Mouse (Mus musculus) left cerebral cortex, postnatal 10 days (tissue): Measurements from ENCODE around the gene Krtdap. TPM values are rescaled to one million over a fixed set of nuclear protein-coding genes. Genes with fewer than 3 reads are reported as not detected.

Source experiments
- DNase-seq, 2 experiments: peaks; one replicate each; pipeline ENCODE4 v3.0.0; 2021 to 2022; ENCODE audit warnings: low spot score in 2 of 2, mixed read lengths in 1 of 2; ENCODE audit errors: extremely low spot score in 1 of 2
- intact Hi-C: fragments of 180-260 bp; cut with DNase I; formaldehyde crosslinking; loops from one replicate; pipeline ENCODE4 v1.15.1; 2025
- total RNA-seq, 2 experiments: library from RNA; stranded (reverse); gene quantifications; 2 replicates each; pipeline ENCODE4 v1.2.3; 2021

Gene Krtdap
- total RNA-seq, 2 experiments from 2014 or later = not detected

DNA sequence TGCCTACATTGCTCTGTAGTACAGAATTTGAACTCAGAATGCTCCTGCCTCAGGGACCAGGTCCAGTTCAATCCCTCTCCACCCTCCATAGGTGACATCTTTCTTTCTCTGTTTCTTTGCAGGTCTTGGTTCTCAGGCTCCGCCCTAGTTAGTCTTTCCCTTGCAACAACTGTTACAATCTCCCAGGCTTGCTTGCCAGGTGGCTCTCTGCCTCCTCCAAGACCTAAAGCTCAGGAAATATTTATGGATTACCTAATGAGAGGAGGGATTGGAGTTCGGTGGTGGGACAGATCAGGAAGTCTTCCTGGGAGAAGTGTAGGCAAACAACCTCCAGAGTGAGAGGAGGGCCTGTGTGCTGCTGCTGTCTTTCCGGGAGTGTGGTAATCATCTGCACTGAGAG lies 5.0 kb upstream of the Krtdap start:
- DNase-seq = no peak
- intact Hi-C loops = no loop called here

DNA sequence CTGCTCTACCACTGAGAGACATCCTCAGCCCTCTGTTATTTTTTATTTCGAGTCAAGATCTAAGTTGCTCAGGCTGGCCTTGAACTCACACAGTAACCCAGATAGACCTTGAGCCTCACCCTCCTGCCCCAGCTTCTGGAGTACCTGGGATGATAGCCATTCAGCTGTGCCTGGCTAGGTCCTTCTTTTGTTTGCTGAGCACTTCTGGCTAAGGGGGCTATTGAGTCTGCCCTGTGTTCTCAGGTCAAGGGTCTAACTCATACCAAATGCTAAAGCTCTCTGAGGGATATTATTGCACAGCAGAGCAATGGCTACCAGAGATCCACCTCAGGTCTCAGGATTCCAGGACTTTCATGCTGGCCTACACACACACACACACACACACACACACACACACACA lies 2.5 kb upstream of the Krtdap start:
- intact Hi-C loops = no loop called here
- DNase-seq = no peak

DNA sequence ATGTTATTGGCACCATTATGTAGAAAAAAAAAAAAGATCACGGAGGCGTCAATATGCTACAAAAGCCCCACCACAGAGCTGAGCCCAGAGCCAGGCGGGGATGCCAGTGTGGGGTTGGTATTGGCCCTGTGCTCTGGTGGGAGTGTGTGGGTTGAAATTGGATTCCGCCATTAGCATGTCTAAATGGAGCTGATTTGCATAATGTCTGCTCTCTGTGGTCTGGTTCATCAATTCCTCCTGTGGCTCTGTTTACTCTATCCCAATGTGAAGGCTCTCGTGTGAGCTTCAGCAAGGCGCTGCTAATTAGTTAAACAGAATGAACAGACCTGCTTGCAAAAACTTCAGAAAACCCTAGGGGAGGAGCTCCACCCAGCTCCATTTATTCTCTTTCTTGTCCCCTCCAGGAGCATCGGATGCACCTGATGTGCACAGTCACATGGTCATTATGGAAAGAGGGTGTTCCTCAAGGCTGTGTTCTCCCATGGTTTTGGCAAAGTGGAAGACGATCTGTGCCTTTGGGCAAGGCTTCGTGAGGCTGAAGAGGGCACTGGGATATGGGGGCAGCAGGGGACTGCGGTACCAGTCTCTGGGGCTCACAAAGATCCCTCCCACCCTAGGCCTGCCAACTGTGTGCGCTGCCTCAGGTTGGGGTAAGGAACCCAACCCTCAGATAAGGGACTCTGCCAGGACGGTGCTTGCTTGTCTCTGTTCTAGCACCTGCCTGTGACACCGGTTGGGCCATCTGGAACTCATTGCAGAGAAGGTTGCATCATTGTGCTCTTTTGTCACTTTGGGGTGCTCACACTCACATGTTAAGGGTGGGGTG lies 1.8 kb upstream of the Krtdap start:
- intact Hi-C loops = no loop called here
- DNase-seq = no peak

DNA sequence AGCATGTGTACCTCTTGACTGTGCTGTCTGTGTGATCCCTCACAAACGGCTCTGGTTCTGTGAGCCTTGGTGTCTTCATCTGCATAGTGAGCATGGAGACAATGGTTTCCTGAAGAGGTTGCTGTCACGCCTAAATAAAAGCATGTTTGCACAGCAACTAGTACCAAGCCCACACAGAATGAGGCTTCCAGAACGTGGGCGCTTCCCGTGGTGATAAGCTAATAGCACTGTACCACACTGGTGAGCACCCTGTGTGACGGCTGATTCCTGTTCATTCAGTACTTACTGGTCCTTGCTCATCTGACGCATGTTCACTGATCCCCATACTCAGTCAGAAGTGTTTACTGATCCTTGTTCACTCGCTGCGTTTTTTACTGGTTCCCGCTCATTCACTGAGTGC lies 2.4 kb downstream of the Krtdap start:
- intact Hi-C loops = no loop called here

DNA sequence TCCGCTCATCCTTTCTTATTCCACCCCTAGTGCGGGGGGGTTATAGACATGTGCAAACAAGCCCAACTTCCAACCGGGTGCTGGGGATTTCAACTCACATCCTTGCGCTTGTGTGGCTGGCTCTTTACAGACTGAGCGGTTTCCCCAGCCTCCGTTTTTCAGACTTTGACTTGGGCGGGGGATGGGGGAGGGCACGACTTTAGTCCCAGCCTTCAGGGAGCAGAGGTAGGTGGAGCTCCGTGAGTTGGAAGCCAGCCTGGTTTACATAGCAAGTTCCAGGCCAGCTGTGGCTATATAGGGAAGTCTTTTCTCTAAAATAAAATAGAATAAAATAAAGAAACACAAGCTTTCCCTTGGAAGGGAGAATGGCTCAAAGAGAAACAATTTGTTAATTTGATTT lies 4.2 kb downstream of the Krtdap start:
- DNase-seq = no peak
- intact Hi-C loops = no loop called here

More for the DNA sequence above, 2.4 kb downstream of the Krtdap start:
- no peak for DNase-seq

DNA sequence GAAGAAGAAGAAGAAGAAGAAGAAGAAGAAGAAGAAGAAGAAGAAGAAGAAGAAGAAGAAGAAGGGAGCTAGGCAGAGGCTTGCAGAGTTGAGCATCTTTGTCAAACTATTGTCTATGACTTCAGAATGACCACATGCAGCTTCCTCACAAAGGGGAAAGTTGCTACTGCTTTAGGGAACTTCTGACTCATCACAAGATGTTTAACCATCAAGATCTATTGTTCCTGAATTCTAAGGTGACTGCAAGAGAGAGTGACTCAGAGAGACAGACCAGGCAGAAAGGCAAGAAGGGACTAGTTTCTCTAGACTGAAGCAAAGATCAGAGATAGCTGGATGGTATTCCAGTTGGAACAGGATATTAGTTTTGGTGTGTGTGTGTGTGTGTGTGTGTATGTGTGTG lies 7.2 kb downstream of the Krtdap start:
- intact Hi-C loops = loop anchor here (5.0 kb wide), 1 partner anchor 62 kb away; the partner anchor contains the start of gene Ffar3
- no peak for DNase-seq

DNA sequence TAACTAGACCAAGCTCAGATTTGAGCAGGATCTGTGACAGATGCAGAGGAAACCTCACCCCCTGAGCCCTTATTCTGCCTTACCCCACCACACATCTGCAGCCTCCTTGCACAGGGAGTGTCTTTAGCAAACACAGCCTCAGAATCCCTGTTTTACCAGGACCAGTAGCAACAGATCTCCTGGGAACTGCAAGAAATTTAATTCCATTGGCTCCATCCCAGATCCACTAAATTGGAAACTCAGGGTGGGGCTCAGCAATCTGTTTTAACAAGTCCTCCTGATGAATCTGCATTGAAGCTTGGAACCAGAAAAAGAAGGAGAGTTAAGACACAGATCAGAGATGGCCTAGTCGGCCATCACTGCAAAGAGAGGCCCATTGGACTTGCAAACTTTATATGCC lies 9.1 kb downstream of the Krtdap start:
- intact Hi-C loops = loop anchor here (5.0 kb wide), 1 partner anchor 61 kb away; the partner anchor contains the start of gene Ffar3

DNA sequence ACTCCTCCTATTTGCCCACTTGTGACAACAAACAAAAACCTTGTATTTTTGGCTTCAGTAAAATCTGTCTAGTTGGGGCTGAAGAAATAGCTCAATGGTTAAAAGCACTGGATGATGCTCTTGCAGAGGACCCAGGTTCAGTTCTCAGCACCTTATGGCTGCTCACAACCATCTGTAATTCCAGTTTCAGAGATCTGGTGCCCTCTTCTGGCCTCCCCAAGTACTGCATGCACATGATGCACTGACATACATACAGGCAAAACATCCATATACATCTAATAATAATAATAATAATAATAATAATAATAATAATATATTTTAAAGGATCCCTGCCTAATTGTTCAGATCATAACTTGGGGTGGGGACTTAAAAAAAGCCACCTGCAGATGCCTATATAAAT lies 13.0 kb downstream of the Krtdap start:
- intact Hi-C loops = no loop called here

More for the DNA sequence above, 9.1 kb downstream of the Krtdap start:
- peak in 1 of 2 experiments; percentile 59 for DNase-seq

DNA sequence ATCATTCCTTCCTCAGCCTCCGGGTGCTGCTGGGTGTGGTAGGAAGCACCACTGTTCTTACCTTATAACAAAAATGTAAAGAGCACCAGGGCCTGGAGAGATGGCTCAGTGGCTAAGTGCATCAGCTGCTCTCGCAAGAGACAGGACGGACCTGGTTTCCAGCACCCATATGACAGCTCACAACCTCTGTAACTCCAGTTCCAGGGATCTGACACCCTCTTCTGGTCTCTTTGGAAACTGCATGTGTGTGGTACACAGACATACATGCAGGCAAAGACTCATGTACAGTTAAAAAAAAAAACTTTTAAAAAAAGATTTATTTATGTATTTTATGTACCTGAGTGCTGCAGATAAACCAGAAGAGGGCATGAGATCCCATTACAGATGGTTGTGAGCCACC lies 15.6 kb downstream of the Krtdap start:
- no peak for DNase-seq
- intact Hi-C loops = no loop called here

More for the DNA sequence above, 13.0 kb downstream of the Krtdap start:
- DNase-seq = no peak

DNA sequence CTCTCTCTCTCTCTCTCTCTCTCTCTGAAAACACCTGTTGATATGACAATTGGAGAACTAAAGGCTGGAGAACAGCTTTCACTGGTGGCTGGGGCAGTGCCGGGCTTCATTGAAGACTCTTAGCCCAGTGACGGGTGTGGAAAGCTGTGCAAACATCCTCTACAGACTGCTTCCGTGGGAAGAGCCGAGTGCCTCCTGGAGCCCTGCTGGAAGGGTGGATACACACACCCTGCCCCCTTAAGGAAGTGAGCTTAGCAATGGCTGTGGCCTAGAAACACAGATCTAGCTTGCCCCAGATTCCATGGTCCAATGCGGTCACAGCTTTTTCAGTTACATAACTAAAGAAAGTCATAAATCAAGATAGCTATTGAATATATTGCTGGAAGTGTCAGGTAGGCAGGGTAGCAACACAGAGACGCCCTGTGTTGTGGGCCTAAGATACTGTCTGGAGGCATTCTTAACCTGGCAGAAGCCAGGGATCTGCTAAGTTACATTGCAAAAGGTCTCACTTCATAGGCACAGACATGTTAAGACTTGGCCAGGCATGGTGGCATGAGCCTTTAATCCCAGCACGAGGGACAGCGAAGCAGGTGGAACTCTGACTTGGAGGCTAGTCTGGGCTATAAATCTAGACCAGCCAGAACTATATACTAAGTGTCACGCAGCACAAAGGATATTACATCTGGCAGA lies 16.5 kb downstream of the Krtdap start:
- DNase-seq = peak in 1 of 2 experiments; percentile 51

DNA sequence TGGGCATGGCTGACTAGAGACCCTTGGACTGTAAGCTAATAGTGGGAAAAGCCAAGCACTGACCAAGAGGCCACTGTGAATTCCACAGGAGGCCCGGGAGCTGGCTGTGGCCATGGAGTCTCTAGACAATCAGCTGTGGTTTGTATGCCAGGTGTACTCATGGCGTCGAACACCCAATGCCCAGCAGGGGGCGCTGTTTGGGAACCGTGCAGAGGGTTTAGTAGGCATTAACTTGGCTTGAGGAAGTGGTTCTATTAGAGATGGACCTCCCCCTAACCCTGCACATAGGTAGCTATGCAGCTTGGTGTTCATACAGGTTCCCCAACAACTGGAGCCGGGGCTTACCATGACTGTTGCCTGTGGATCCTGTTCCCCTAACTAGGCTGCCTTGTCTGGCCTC lies 18.2 kb downstream of the Krtdap start:
- intact Hi-C loops = no loop called here
- DNase-seq = no peak

More for the DNA sequence above, 16.5 kb downstream of the Krtdap start:
- intact Hi-C loops = no loop called here

DNA sequence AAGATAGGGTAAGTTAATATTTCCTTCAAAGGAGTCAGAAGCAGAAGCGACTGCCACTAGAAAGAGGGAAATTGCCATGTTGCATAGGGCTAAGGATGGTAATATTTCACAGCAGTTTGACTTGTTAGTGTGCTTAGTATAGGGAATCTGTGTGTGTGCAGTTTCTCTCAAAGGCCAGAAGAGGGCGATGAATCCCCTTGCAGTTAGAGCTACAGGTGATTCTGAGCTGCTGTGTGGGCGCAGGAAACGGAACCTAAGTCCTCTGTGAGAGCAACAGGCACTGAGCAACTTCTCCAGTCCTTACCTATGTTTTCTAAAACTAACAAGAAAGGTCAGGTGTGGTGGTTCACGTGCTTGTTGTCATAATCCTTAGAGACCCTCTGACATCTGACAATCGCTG lies 22.6 kb downstream of the Krtdap start:
- DNase-seq = no peak

DNA sequence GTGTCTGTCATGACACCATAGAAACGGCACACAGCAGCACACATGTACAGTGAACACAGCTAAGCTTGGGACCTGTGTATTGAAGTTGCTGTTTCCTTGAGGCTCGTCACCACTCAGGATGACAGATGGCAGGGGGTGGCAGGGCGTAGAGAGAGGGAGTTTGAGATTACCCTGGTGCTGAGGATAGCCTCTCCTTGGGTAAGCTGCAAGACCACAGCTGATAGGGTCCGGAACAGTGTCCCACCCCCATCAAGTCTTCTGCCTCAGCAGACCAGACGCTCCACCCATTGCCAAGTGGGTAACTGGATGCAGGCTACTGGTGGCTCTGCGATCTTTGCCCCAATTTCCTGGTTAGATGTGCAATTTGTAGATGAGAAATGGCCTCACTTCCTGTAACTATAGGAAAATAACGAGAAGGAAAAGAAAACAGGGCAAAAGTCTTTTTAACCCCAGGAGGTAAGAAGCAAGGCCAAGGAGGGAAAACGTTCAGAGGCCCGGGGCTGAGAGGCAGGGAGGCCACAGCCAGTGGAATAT lies 24.1 kb downstream of the Krtdap start:
- intact Hi-C loops = no loop called here

More for the DNA sequence above, 22.6 kb downstream of the Krtdap start:
- intact Hi-C loops = no loop called here

DNA sequence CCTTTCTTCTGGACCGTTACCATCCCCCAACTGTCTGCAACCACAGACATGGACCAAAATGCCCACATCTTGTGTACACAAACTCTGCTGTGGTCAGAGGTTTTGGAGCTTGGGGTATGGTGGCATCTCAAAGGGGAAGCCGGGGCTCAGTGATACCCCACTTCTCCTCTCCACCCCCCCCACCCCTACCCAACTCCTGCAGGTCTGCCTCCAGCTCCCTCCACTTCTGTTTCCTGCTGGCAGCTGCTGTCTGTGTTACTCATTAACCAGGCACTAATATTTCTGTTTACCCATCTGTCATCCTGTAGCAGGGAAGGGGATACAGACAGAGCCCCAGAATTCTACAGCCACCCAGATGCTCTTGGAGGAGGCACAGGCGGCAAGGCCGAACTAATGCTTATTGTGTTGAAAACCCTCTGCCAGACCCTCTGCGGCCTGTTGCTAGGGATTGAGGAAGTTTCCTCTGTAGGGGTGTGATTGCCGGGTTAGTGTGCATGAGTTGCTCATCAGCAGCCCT lies 24.7 kb downstream of the Krtdap start:
- DNase-seq = no peak
- intact Hi-C loops = no loop called here

More for the DNA sequence above, 24.1 kb downstream of the Krtdap start:
- no peak for DNase-seq

DNA sequence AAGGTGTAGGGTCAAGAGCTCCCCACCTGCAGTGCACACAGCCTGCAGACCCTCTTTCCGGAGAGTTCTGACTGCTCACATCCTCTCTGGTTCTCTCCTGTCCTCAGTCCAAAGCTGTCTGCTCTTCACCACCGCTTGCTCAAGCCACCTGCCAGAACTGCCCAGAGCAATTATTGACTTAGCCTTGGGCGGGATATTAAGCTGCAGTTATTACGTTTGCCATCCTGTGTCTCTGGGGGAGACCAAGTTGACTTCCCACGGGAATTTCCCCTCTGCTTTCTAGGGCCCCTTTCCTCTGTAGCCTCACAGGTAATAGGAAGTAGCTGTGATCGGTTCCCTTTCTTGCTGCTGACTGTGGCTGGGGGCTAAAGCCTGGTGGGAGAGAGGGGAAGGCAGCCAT lies 32.4 kb downstream of the Krtdap start:
- DNase-seq = no peak
- intact Hi-C loops = no loop called here

DNA sequence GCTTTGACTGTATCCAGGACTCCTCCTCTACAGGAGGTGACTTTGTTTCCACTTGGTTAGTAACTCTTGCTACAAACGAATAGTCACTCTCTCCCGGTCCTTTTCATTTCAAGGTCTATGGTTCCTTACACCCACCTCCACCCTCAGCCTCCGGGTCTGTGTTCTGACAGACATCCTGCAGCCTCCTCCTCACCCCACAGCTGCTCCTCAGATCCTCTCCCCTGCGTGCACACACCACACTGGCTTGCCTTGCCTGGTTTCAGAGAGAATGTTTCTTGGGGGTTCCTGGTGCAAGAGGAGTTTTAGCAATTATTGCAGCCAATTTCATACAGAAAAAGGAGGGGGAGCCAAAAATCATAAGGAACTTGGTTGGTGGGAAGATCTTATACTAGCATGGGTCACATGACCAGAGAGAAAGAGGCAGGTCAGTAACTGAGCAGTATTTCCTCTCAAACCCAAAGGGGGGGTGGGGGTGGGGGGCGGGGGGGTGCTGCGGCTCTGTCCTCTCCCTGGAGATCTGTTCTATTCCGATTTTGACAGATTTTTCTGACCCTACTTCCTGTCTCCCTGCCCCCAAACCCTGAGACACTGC lies 33.3 kb downstream of the Krtdap start:
- intact Hi-C loops = no loop called here
- DNase-seq = no peak

DNA sequence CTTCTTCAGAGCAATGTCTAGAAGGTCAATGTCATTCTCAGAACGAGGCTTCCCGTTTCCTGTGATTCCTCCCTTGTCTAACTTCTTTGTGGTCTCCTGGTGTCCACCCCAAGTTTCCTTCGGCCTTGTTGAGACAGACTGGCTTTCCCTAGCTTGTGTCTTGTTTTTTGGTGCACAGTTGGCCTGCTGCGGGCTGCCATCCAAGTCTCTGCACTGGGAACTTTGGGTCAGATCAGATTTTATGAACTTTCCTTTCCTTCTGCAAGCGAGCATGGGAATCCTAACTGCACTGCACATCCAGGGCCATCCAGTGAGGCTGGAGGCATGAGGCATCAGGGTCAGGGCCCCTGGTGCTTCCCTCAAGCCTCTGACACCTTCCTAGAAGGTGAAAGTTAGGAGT lies 33.8 kb downstream of the Krtdap start:
- no peak for DNase-seq
- intact Hi-C loops = no loop called here

DNA sequence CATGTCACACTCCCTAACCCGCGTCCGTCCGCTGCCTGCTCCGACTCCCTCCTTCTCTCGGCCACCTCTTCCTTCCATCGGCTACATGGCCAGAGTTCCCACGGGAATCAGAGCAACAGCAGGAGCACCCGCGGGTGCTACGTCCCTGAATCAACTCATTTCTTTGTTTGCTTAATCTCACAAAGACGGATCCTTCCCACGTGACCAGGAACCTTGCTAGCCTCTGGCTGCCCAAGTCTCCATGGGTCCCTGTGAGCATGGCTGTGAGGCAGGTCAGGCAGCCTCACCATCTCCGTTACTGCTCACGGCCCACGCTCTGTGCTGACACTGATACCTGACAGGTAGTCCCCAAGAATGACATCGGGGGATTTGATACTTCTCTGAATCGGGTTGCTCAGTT lies 36.0 kb downstream of the Krtdap start, which contains the start of gene Ffar2:
Gene Ffar2, minus strand, starts transcription at position 101 of the 400 bp plus-strand sequence.
- DNase-seq = no peak
- intact Hi-C loops = no loop called here

DNA sequence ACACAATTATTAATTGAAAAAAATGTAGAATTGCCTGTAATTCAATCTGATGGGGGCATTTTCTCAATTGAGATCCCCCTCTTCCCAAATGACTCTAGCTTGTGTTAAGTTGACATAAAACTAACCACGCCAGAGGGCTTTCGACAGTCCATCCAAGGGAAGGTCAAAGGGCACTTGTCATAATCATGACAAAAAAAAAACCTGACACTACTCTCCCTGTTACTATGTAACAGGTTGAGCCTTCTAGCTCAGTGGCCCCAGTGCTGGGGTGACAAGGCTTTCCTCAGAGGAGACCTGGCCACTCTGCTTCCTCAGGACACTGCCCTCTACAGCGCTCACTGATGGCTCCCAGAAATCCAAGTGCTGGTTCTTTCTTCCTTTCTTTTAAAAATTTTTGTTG lies 36.6 kb downstream of the Krtdap start:
- intact Hi-C loops = no loop called here

More for the DNA sequence above, 36.6 kb downstream of the Krtdap start:
- DNase-seq = no peak
